Mouse (Mus musculus) frontal cortex, postnatal 10 days (tissue): Measurements from ENCODE around the gene Hoxb5.
A peak's percentile ranks its signal among the peaks of the same experiment; 100 is the strongest.

Source experiments
- DNase-seq, 2 experiments: peaks; one replicate each; pipeline ENCODE4 v3.0.0; 2022; ENCODE audit warnings: low spot score in 2 of 2, mixed read lengths in 1 of 2

Hoxb5 gene

DNA sequence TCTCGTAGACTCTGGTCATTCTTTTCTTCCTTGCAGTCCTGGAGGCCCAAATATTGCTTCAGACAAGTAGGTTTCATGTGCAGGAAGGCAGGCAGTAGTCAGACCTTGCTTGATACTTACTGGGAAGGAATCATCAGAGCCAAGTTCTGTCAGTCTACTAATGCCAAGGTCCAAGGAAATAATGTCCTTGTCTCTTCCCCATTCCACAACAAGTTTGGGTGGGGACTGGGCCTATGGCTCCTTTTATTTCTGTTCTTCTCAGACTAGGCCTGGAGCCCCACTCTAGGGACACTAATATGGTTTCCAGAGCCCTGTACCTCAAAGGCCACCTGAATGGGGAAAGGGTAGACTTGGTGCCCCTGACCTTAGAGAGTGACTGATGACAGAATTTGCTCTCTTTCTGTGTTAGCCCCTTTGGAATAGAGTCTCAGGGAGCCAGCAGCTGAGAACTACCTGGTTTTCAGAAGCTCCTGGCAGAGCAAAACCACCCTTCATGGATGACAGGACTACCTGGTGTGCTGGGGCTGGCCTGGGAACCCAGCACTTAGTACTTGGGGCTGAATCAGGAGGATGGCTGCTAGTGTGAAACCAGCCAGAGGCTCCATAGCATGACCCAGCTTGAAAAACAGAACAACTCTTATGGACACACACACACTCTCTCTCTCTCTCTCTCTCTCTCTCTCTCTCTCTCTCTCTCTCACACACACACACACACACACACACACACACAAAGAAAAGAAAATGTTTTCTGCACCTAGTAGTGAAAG, 14.5 kb upstream of the Hoxb5 start:
- no peak for DNase-seq

GRCm38 (mm10) chr11:96289293-96289692, 13.8 kb upstream of the Hoxb5 start:
- no peak for DNase-seq

GRCm38 (mm10) chr11:96289837-96290236, 13.3 kb upstream of the Hoxb5 start:
- no peak for DNase-seq

- DNase-seq: no peak
Measured at GRCm38 (mm10) chr11:96290705-96291355, 12.3 kb upstream of the Hoxb5 start.

- no peak for DNase-seq
Measured at GRCm38 (mm10) chr11:96291681-96292564, 11.2 kb upstream of the Hoxb5 start, which contains the start of gene Hoxb6. TSS of gene Hoxb6 (plus strand) at chr11:96292476.

DNA sequence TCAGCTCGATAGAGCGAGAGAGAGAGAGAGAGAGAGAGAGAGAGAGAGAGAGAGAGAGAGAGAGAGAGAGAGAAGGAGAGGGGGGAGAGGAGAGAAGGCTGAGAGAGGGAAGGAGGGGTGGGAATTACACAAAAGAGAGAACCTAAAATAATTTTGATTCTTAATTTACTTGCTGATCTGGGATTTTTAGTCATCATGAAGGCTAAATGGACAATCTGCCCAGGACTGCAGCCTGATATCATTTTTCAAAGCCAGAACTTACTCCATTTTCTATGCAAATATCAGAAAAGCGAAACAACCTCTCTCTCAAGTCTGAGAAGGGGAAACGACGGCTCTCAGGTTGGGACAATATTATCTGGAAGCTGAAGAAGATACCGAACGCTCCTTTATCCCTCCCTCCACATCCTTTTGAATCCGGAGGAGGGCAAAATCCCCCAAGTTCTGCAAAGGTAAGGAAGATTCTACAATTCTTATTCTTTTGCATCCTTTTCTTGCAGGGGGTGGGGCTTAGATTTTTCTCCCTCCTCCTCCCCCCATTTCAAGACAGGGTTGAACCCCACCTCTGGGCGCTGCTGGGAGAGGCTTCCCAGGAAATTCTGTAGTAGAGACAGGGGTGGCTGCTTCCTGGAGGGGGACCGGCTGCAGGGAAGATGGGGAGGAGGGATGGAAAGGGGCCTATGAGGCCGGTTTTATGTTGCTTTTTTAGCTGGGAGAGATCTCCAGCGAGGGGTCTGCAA, 10.4 kb upstream of the Hoxb5 start:
- no peak for DNase-seq

DNA sequence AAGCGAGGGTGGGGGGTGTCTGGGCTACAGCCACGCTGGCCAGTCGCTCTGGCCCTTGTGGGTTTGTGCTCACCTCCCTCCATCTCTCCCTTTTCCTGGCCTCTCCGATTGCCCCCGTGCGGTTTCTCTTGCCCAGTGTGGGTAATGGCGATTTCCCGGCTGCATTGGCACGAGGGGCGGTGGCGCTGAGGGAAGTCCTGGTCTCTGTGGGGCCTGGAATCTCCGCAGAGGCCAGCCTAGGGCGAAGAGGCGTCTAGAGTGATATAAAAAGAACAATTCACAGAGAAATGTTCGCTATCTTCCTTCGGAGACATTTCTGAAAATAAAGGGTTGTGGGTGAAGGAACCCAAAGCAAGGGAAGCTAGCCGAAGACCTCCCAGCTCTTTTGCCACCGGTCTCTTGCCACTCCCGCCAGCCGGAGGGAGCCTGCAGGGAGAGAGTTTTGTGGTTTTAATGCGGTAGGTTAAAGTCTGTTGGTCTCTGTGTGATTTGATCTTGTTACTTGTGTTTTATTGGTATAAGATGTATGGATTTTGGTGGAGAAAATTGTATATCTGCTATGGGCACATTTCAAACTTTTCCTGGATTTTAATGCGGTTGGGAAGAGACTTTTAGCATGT, 9.7 kb upstream of the Hoxb5 start:
- DNase-seq: no peak

GRCm38 (mm10) chr11:96294245-96295091, 8.7 kb upstream of the Hoxb5 start:
- DNase-seq: peak in 1 of 2 experiments; percentile 43

DNA sequence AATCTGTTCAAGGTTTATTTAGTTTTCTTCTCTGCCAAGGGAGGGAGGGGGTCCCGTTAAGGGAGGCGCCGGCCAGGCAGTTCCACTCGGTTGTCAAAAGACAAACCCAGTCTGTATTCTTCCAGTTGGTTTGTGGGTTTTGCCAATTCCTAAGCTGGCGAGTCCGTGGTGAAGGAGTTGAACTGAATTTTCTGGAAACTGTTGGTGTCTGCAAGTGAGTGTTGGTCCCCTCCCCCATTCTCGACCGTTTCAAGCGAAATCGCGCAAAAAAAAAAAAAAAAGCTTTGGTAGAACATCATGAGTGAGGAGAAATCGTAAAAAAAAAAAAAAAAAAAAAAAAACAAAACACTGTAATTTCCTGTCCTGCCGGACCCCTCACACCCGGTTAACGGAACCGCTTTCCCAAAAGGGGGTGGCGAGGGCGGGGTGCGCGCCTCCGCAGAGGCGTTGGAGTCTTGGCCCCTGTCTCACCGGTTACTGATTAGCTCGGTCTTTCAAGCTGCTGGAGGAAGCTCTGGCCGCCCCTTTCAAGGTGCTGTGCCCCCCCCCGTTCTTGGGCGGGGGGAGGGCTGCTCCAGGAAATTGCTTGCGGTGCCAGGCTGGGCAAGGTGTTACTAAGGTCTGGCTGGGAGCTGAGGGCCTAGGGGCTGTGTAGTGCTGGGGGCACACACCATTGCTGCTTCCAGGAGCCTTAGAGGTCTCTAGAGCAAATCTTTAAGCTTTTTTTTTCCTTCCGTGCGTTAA, 7.9 kb upstream of the Hoxb5 start:
- no peak for DNase-seq

- no peak for DNase-seq
Measured at GRCm38 (mm10) chr11:96296997-96297396, 6.1 kb upstream of the Hoxb5 start.

GRCm38 (mm10) chr11:96297428-96297827, 5.7 kb upstream of the Hoxb5 start:
- no peak for DNase-seq

- no peak for DNase-seq
Measured at GRCm38 (mm10) chr11:96297968-96298635, 5.0 kb upstream of the Hoxb5 start.

- DNase-seq: no peak
Measured at GRCm38 (mm10) chr11:96298895-96299667, 4.1 kb upstream of the Hoxb5 start.

DNA sequence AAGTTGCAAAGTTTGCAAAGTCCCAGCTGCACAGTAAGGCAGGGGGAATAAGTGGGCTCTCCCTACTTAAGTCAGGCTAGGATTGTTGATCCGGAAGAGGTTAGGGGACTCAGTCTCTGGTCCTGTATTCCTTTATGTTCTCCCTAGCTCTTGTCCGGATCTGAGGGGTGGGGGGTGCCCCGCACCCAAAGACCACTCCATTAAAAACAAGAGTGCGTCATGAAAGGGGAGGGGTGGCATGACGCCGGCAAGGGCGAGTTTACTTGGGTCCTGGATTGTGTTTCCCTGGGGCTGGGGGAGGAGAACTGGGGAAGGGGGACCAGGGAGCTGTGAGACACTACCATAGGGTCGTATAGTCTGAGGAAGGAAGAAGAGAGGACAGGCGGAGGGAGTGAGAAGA, 3.4 kb upstream of the Hoxb5 start:
- no peak for DNase-seq

DNA sequence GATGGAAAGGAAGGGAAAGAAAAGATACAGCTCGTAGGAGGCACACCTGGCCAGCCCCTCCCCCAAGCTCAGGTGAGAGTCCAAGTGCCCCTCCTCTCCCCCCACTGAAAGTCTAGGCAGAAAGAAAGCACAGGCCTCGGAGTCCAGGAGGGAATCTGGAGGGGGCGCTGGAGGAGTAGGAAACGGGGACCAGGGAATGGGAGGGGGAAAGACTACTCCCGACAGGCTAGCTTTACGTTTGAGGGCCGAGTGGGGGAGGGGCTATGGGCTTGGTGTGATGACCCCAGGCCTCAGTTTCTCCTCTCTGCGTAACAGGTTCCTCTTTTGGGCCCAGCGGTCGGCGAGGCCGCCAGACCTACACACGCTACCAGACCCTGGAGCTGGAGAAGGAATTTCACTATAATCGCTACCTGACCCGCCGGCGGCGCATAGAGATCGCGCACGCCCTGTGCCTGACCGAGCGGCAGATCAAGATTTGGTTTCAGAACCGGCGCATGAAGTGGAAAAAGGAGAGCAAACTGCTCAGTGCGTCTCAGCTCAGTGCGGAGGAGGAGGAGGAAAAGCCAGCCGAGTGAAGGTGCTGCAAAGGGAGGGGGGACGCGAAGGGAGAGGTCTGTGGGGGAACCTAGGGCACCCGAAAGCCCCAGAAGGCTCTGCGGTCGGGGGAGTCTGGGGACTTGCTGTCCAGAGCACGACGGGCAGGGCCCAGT, 2.6 kb upstream of the Hoxb5 start:
- DNase-seq: no peak

DNA sequence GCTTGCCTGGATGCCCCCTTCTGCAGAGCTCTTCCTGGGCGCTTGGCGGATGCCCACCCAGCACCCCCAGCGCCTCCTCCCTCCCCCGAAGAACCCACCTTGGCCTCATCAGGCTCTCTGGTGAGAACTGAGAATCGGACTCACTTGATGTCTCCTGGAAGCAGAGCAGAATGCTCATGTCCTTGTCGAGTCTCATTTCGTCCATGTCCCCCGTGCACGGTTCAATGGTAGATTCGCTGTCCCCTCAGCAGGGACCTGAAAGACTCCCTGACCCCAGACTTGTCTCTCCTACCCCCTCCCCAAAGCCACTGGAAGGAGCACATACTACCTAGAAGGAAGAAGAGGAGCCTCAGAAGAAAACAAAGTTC, 2.1 kb upstream of the Hoxb5 start:
- DNase-seq: no peak

- peak in 1 of 2 experiments; percentile 31 for DNase-seq
Measured at GRCm38 (mm10) chr11:96301837-96302236, 1.3 kb upstream of the Hoxb5 start.
